Mouse (Mus musculus): ENCODE measurements at regions not wholly inside any gene's neighbourhood (a gene's known extent, or its start where the extent isn't known, plus 50 kb on each side); places are given as distances from the start of the nearest gene placed in this dataset.
"Not testable (repeated sequence)": the region's sequence is repeated elsewhere in the genome, so short reads cannot be mapped to it uniquely, and the experiment has no call there.

DNA sequence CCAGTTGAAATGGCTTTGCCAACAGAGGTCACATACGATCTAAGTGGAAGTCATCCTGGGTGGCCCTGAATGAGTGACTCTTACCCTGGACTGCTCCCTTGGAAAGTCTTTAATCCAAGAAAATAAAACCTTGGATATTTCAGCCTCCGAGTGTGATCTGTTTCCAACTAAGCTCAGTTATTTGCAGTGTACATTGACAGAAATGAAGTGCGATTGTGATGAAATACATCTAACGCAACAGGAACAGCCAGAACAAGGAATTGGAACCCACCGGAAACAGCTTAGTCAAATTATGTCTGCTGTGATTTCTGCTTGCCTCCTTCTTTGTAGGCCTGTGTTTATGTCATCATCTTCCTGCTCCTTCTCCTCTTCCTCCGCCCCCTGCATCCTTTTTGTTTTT lies 143.7 kb downstream of the Gm5426 start:
- Histone ChIP-seq H3K4me1 (no peaks in the 10 kb centered on the region), H3K27ac (replicated peaks) (no peak overlapping the region), H3K27me3 (no peaks in the 10 kb centered on the region), H3K9me3 (replicated peaks) (no peaks in the 10 kb centered on the region), H3K4me2 (replicated peaks) (no peak overlapping the region), H3K9ac (no peak overlapping the region), H3K36me3 (no peaks in the 10 kb centered on the region), H3K4me3 (replicated peaks) (no peak overlapping the region)
- ATAC-seq (ENCODE audit: insufficient number of reproducible peaks, low FRiP score, low TSS enrichment, low read depth): no peak
- WGBS: 71% methylated on average over 6 of the region's 6 CpGs

GRCm38 (mm10) chr10:96285407-96286093 lies 149.1 kb downstream of the Gm5426 start:
- no peaks in the 10 kb centered on the region for H3K27me3 ChIP-seq
- H3K4me2 ChIP-seq (replicated peaks): no peak overlapping the region
- H3K9ac ChIP-seq: no peak overlapping the region
- no peaks in the 10 kb centered on the region for H3K9me3 ChIP-seq (replicated peaks)
- H3K36me3 ChIP-seq: no peaks in the 10 kb centered on the region
- 60% methylated on average over 10 of the region's 10 CpGs for WGBS
- 0 out of 2 replicates have a peak overlapping the region, but pooled peaks have one; percentile 8 for H3K27ac ChIP-seq (replicated peaks)
- no peak overlapping the region for H3K4me3 ChIP-seq (replicated peaks)
- ATAC-seq (ENCODE audit: insufficient number of reproducible peaks, low FRiP score, low TSS enrichment, low read depth): no peak
- no peaks in the 10 kb centered on the region for H3K4me1 ChIP-seq

GRCm38 (mm10) chr10:96286094-96286485 lies 149.7 kb downstream of the Gm5426 start:
- Histone ChIP-seq H3K4me2 (replicated peaks) (no peak overlapping the region), H3K9me3 (replicated peaks) (no peaks in the 10 kb centered on the region), H3K27me3 (no peaks in the 10 kb centered on the region), H3K4me1 (no peaks in the 10 kb centered on the region), H3K27ac (replicated peaks) (no peak overlapping the region), H3K4me3 (replicated peaks) (no peak overlapping the region), H3K36me3 (no peaks in the 10 kb centered on the region), H3K9ac (no peak overlapping the region)
- 60% methylated on average over 2 of the region's 2 CpGs for WGBS
- no peak for ATAC-seq (ENCODE audit: insufficient number of reproducible peaks, low FRiP score, low TSS enrichment, low read depth)

GRCm38 (mm10) chr10:96289005-96289404 lies 152.6 kb downstream of the Gm5426 start:
- H3K4me3 ChIP-seq (replicated peaks); H3K36me3 ChIP-seq; H3K4me1 ChIP-seq; H3K27ac ChIP-seq (replicated peaks); ATAC-seq (ENCODE audit: insufficient number of reproducible peaks, low FRiP score, low TSS enrichment, low read depth); H3K4me2 ChIP-seq (replicated peaks); H3K9ac ChIP-seq; H3K27me3 ChIP-seq; H3K9me3 ChIP-seq (replicated peaks): not testable (repeated sequence)

- peaks cover 13% of the 10 kb centered on the region for H3K4me1 ChIP-seq
- ATAC-seq (ENCODE audit: insufficient number of reproducible peaks, low FRiP score, low TSS enrichment, low read depth): no peak
- H3K27ac ChIP-seq (replicated peaks): no peak overlapping the region
- H3K27me3 ChIP-seq: no peaks in the 10 kb centered on the region
- H3K4me3 ChIP-seq (replicated peaks): no peak overlapping the region
- no peak overlapping the region for H3K9ac ChIP-seq
- 28% methylated on average over 7 of the region's 7 CpGs for WGBS
- H3K9me3 ChIP-seq (replicated peaks): no peaks in the 10 kb centered on the region
- no peak overlapping the region for H3K4me2 ChIP-seq (replicated peaks)
- no peaks in the 10 kb centered on the region for H3K36me3 ChIP-seq
Observed at GRCm38 (mm10) chr10:96293622-96294021, 157.2 kb downstream of the Gm5426 start.

DNA sequence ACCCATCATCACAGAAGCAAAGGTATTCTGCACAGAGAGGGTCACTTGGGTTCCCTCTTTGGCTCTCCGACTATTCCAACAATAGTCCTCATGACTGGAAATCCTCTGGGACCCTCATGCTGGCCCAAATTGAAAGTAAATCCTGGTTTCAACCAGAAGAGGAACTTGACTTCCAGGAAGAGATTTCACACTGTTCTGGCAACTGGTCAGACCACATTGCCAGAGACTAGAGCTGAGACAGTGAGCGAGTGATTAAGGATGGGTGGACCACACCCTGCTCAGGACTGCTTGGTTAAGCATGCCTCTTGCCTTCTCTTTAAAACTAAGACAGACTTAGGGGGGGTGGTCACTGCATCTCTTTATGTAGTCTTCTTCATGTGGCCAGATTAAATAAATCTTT lies 158.3 kb downstream of the Gm5426 start:
- no peaks in the 10 kb centered on the region for H3K27me3 ChIP-seq
- no peaks in the 10 kb centered on the region for H3K36me3 ChIP-seq
- no peak overlapping the region for H3K4me3 ChIP-seq (replicated peaks)
- H3K9ac ChIP-seq: no peak overlapping the region
- no peak for ATAC-seq (ENCODE audit: insufficient number of reproducible peaks, low FRiP score, low TSS enrichment, low read depth)
- H3K9me3 ChIP-seq (replicated peaks): no peaks in the 10 kb centered on the region
- peaks cover 13% of the 10 kb centered on the region for H3K4me1 ChIP-seq
- WGBS: 49% methylated on average over 2 of the region's 2 CpGs
- no peak overlapping the region for H3K4me2 ChIP-seq (replicated peaks)
- peak overlapping the region; percentile 55; the same call in 1 of the 2 replicates for H3K27ac ChIP-seq (replicated peaks)

DNA sequence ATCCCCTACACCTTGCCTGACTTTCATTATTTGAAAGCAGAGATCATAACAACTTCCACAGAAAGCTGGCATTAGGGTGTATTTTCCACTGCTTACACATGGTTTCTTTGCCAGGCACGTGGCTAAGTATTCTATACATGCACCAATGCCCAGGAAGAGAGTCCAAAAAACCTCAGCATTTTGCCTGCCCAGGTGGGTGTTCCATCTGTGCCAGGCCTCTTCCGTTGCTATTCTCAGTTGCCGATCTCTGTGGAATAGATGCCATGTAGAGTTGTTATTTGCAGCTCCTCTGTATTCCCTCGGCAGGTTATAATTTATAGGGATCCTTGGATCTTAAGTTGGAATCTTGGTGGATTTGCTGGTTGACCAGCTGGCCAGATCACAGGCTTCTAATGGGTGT lies 161.3 kb downstream of the Gm5426 start:
- Histone ChIP-seq H3K4me3 (replicated peaks) (no peak overlapping the region), H3K36me3 (no peaks in the 10 kb centered on the region), H3K4me1 (peaks cover 13% of the 10 kb centered on the region), H3K27ac (replicated peaks) (peak overlapping the region; percentile 55), H3K4me2 (replicated peaks) (no peak overlapping the region), H3K9ac (no peak overlapping the region), H3K9me3 (replicated peaks) (no peaks in the 10 kb centered on the region), H3K27me3 (no peaks in the 10 kb centered on the region)
- WGBS: 69% methylated on average over 4 of the region's 4 CpGs
- ATAC-seq (ENCODE audit: insufficient number of reproducible peaks, low FRiP score, low TSS enrichment, low read depth): no peak

DNA sequence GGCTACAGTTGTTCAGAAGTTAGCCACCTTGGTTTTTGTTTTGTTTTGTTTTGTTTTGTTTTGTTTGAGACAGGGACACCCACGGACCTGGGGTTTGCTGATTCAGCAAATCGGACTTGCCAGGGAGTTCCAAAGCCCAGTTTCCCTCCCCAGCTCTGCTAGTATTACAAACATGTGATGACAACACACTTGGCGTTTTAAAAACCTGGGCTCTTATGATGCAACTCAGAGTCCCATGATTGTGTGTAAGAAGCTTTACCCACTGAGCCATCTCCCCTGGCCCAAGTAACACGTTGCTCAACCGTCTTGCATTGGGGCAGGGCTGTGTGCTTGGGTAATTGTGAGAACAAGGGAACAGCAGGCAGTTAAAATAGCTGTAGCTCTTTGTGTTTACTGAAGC lies 162.2 kb downstream of the Gm5426 start:
- Histone ChIP-seq H3K9ac (no peak overlapping the region), H3K4me1 (peaks cover 13% of the 10 kb centered on the region), H3K4me3 (replicated peaks) (no peak overlapping the region), H3K9me3 (replicated peaks) (no peaks in the 10 kb centered on the region), H3K36me3 (no peaks in the 10 kb centered on the region), H3K27me3 (no peaks in the 10 kb centered on the region), H3K4me2 (replicated peaks) (no peak overlapping the region), H3K27ac (replicated peaks) (0 out of 2 replicates have a peak overlapping the region, but pooled peaks have one; percentile 55)
- ATAC-seq (ENCODE audit: insufficient number of reproducible peaks, low FRiP score, low TSS enrichment, low read depth): no peak
- WGBS: 69% methylated on average over 5 of the region's 5 CpGs

DNA sequence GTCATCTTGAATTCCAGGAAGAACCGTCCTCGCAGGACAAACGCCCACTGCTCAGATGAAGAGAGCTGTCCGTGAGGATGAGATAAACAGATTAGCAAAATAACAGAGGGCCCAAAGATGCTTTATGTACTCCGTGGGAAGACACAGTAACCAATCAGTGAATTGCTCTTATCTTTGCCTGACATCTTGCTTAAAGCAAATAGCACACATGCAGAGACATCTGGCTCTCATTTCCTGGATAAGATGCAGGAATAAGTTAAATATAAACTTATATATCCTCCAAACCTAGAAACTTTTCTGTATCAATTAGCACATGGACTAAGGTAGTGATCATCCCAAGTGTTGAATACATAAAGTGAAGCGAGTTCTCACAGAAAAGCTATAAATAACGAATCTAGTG lies 169.3 kb downstream of the Gm5426 start:
- Histone ChIP-seq H3K9me3 (replicated peaks) (no peaks in the 10 kb centered on the region), H3K4me3 (replicated peaks) (no peak overlapping the region), H3K4me1 (peaks cover 18% of the 10 kb centered on the region), H3K27ac (replicated peaks) (no peak overlapping the region), H3K36me3 (no peaks in the 10 kb centered on the region), H3K4me2 (replicated peaks) (no peak overlapping the region), H3K27me3 (no peaks in the 10 kb centered on the region), H3K9ac (no peak overlapping the region)
- WGBS: 43% methylated on average over 7 of the region's 7 CpGs
- no peak for ATAC-seq (ENCODE audit: insufficient number of reproducible peaks, low FRiP score, low TSS enrichment, low read depth)

DNA sequence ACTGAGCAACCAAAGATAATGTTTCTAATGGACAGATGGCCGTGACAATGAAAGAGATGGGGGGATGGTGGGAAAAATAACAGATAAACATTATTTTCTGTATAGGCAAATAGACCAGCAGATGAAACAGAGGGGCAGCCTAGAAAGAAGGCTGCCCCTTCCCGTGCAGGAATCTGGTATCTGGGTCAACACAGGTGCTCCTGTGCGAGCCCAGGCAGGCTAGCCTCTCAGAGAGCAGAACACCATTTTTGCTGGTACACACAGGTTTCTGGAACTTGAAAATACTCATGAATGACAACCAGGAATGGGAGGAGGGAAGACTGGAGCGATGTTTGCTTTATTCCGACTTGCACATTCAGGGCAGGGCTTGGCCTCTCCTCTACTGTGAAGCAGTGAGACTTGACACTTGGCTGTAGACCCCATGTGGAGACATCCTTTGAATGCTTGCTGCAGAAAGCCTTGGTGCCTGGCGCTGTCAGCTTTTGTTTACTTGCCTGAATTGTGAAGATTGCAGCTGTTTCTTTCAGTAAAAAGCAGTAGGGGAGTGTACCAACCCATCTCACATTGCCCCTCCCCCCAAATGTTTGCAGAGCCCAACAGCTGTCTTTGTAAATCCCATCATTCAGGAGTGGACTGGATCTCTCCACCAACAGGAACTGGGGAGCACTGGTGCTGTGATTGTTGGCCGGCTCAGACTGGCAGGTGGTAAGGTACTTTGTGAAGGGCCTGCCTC lies 172.5 kb downstream of the Gm5426 start:
- Histone ChIP-seq H3K27me3 (no peaks in the 10 kb centered on the region), H3K4me2 (replicated peaks) (no peak overlapping the region), H3K36me3 (no peaks in the 10 kb centered on the region), H3K9ac (no peak overlapping the region), H3K4me1 (peaks cover 18% of the 10 kb centered on the region), H3K27ac (replicated peaks) (peak overlapping the region; percentile 65), H3K4me3 (replicated peaks) (no peak overlapping the region), H3K9me3 (replicated peaks) (peaks cover 7% of the 10 kb centered on the region; the same call in 1 of the 2 replicates)
- 22% methylated on average over 7 of the region's 7 CpGs for WGBS
- ATAC-seq (ENCODE audit: insufficient number of reproducible peaks, low FRiP score, low TSS enrichment, low read depth): peak; percentile 81

GRCm38 (mm10) chr10:96309766-96310165 lies 173.4 kb downstream of the Gm5426 start:
- peaks cover 7% of the 10 kb centered on the region; the same call in 1 of the 2 replicates for H3K9me3 ChIP-seq (replicated peaks)
- peak overlapping the region; percentile 51; the same call in 1 of the 2 replicates for H3K27ac ChIP-seq (replicated peaks)
- H3K27me3 ChIP-seq: no peaks in the 10 kb centered on the region
- H3K4me2 ChIP-seq (replicated peaks): no peak overlapping the region
- H3K36me3 ChIP-seq: no peaks in the 10 kb centered on the region
- ATAC-seq (ENCODE audit: insufficient number of reproducible peaks, low FRiP score, low TSS enrichment, low read depth): no peak
- peaks cover 18% of the 10 kb centered on the region for H3K4me1 ChIP-seq
- WGBS: 70% methylated on average over 4 of the region's 4 CpGs
- H3K9ac ChIP-seq: no peak overlapping the region
- no peak overlapping the region for H3K4me3 ChIP-seq (replicated peaks)

- no peak for ATAC-seq (ENCODE audit: insufficient number of reproducible peaks, low FRiP score, low TSS enrichment, low read depth)
Observed at GRCm38 (mm10) chr10:96325297-96325696, 188.9 kb downstream of the Gm5426 start.

More at GRCm38 (mm10) chr10:96325297-96325696, 188.9 kb downstream of the Gm5426 start:
- no peaks in the 10 kb centered on the region for H3K9me3 ChIP-seq (replicated peaks)
- no peak overlapping the region for H3K27ac ChIP-seq (replicated peaks)
- H3K4me1 ChIP-seq: no peaks in the 10 kb centered on the region
- WGBS: 85% methylated on average over 1 of the region's 1 CpGs
- no peaks in the 10 kb centered on the region for H3K27me3 ChIP-seq
- H3K36me3 ChIP-seq: no peaks in the 10 kb centered on the region
- no peak overlapping the region for H3K4me2 ChIP-seq (replicated peaks)
- H3K4me3 ChIP-seq (replicated peaks): no peak overlapping the region
- H3K9ac ChIP-seq: no peak overlapping the region

Data from embryonic facial prominence, embryonic 15.5 days (tissue).